ENCODE assay signal across 12 mouse cellular contexts in genomic region chr9:122029765-122030164, GRCm38 (mm10).
"Had no signal": no experiment of that assay in that cellular context is flagged by ENCODE, and none has a peak within 500 bp of the region (broad histone marks: within the 10 kb centered on the region; RNA-seq: fewer than 3 reads in every experiment).

No protein-coding gene starts in this region.

- H3K4me3 ChIP-seq: left cerebral cortex, adult 2 months; limb, embryonic 10.5 days; liver, embryonic 15.5 days; megakaryocyte, embryonic 14.5 days; midbrain, embryonic 12.5 days had no signal

- H3K36me3 ChIP-seq: limb, embryonic 10.5 days; liver, embryonic 15.5 days; midbrain, embryonic 12.5 days had no signal

- DNase-seq: kidney, postnatal 14 days; lung, adult 2 months; lung, postnatal 10 days; right cerebral cortex, postnatal 14 days; thymus, postnatal 36 days had no signal

- H3K4me1 ChIP-seq: liver, embryonic 15.5 days had no signal

- H3K9me3 ChIP-seq: limb, embryonic 10.5 days; liver, embryonic 15.5 days; megakaryocyte, embryonic 14.5 days; midbrain, embryonic 12.5 days had no signal

- H3K4me2 ChIP-seq: liver, embryonic 11.5 days; liver, embryonic 15.5 days; midbrain, embryonic 12.5 days had no signal

- H3K27ac ChIP-seq: limb, embryonic 10.5 days; liver, embryonic 15.5 days; macrophage; midbrain, embryonic 12.5 days had no signal

- H3K9ac ChIP-seq: liver, embryonic 15.5 days; midbrain, embryonic 12.5 days had no signal

- H3K27me3 ChIP-seq: liver, embryonic 15.5 days; megakaryocyte, embryonic 14.5 days; midbrain, embryonic 12.5 days had no signal
